Mouse (Mus musculus): ENCODE results near the gene Itgb4.
A peak's percentile ranks its signal among the peaks of the same experiment; 100 is the strongest.
"Not testable (repeated sequence)": the region's sequence is repeated elsewhere in the genome, so short reads cannot be mapped to it uniquely, and the experiment has no call there.

The Itgb4 gene

DNA sequence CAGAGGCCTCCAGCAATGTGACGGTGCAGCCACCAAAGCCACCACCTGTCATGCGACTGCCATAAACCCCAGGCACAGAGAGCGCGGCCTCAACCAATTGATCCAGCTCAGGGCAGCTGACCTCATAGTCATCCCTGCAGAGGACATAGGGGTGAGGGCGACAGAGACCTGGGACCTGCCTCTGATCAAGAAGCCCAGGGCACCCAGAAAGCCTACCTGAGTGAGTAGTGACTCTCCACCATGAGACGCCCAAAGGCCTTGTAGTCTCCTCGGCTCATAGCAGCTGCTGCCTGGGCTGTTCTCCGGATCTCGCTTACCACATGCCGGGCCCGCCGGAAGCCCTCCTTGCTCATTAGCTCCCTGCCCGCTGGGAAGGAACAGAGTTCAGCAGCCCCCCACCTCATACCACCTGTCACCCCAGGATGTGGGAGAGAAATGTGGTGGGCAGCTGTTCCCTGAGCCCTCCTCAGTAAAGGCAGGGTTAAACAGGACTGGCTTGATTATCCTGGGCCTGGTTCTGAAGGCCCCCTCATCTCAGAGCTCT is 34.4 kb downstream of the Itgb4 start:
- DNase-seq (ENCODE audit: low spot score in 2 of 2): no peak

DNA sequence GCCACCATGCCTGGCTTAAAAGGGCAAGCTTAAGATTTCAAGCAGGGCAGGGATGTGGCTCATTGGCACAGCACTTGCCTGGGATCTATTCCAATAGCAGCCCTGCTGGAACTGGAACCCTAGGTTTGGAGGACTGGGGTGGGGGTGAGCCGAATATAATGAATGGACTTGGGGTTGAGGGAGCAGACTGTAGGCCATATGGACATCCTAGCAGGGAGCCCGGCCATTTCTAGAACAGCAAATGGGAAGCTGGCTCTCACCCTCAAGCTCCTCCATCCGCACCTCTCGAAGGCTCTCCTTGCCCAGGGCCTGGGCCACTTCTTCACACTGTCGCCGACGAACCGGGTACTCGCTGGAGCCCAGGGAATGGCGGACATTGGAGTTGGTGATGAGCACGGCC is 35.2 kb downstream of the Itgb4 start:
- DNase-seq (ENCODE audit: low spot score in 2 of 2): no peak

DNA sequence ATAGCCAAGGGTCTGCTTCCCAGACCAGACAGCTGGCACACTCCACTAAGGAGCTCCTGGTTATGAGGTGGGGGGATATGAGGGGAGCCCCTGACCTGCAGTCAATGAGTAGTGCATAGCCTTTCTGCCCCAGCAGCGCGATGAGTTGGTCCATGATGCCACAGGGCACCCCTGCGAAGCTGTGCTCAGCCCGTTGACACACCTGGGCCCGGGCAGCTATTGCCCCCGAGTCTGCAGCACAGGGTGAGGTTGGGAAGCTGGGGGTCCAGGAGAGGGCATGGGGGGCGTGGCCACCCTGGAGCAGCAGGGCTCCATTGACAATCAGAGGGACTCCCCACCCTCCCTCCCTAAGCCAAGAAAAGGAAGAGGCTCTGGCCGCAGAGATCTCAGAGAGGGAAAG is 35.6 kb downstream of the Itgb4 start:
- DNase-seq (ENCODE audit: low spot score in 2 of 2): no peak

DNA sequence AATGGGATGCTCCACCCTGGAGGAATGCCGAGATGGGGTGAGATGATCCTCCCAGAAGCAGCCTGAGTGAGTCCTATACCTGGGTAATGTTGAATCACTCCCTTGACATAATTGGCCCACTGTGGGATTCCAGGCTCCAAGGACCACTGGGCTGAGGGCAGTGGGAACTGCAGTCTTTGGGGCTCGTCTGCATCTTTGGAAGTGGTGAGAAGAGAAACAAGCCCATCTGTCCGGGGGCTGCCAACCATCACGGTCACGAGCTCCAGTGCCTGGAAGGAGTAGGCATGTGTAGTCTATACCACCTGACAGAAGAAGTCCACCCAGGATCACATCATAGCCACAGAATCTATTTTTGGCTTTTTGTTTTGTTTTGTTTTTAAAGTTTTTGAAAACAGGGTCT is 36.4 kb downstream of the Itgb4 start:
- no peak for DNase-seq (ENCODE audit: low spot score in 2 of 2)

DNA sequence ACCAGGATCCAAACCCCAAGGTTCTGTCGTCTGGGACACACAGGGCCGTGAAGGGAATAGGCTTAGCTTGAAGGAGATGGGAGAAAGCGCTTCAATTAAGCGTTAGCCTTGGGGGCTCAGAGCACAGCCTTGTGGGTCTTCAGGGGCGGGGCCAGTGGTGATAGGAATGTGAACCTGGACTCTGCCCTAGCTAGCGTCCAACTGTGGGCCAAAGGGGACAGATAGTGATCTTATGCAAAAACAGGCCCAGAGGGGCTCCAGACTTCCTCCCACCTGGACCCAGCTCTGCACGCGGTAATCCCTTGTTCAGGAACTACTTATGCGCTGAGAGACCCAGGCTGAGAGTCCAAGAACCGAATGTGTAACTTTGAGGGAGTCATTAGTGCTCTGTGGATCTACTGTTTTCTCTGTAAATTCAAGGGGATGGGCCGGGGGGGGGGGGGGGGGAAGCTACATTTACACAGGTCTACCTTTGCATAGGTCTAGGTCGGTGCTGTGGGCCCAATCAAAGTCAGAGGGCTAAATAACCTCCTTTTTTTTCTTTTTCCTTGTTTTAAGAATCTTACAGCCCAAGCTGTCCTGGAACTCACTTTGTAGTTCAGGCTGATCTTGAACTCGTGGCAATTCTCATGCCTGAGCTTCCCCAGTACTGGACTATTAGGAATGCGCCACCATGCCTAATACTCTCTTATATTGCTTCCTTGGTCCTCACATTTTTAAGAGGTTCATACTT is 37.2 kb downstream of the Itgb4 start:
- no peak for DNase-seq (ENCODE audit: low spot score in 2 of 2)

DNA sequence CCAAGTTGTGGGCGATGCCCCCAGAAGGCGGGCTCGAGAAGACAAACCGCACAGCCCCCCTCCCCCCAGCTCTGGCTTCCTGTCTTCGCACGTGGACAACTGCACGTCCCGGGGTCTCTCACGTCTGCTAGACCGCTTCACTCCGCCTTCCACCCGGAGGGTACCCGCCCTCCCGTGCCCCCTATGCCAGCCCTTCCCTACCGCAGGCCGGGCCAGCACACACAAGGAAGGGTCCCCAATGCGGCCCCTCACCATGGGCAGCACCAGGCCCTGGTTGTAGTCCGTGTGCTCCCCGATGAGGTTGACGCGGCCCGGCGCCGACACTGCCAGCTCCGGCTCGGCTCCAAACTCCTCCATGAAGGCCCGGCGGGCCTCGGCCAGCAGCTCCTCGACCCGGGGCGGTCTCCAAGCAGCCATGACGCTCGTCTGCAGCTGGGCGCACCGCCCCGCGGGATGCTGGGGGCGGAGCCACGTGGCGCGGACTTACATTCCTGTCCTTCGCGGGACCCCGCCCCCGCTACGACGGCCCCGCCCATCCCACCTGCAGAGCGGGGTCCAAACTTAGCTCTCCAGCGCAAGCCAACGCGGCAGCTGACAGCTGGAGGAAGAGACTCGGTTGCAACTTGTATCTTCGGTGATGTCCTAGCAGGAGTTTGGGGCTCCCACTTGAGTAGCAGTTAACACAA is 37.9 kb downstream of the Itgb4 start, which contains the start of gene Galk1:
Galk1 (minus strand) TSS at position 458 of the 686 bp plus-strand sequence.
- peak; percentile 74 to 79 for DNase-seq (ENCODE audit: low spot score in 2 of 2)

DNA sequence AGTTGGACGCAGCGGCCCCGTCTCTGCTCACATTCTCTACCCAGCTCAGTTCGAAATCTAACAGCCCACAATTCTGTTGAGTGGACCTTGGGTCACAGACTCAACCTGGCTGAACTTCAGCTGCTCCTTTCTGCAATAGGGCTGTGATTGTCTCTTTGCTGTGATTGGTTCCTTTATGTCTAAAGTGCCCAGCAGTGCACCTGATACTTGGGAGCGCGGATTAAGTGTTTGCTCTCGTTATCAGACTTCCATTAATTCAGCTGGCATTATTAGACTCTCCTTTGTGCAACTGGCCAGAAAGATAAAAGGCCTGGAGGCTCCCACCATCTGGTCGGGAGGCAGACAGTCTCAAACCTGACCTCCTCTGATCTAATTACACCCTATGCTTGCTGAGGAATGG is 40.3 kb downstream of the Itgb4 start:
- no peak for DNase-seq (ENCODE audit: low spot score in 2 of 2)

DNA sequence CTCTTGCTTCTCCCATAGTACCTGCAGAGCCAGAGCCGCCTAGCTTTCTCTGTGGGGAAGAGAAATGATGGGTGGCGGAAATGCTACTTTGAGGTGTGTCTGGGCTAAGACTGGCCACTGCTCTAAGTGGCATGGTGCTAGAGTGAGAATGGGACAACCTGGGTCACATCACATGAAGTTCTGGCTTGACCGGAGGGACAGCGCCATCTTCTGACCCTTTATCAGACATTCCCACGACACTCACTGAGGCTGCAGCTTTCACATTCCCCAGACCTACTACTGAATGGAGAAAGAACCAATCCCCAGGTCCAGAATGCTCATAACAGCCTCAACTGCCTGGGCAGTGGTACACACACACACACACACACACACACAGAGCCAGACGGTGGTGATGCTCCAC is 43.6 kb downstream of the Itgb4 start:
- no peak for DNase-seq (ENCODE audit: low spot score in 2 of 2)

DNA sequence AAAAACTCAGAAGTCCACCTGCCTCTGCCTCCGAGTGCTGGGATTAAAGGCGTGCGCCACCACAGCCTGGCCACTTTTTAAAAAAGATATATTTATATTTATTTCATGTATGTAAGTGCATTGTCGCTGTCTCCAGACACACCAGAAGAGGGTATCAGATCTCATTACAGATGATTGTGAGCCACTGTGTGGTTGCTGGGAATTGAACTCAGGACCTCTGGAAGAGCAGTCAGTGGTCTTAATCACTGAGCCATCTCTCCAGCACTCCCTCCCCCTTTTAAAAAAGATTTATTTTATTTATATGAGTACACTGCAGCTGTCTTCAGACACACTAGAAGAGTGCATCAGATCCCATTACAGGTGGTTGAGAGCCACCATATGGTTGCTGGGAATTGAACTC is 44.4 kb downstream of the Itgb4 start:
- DNase-seq (ENCODE audit: low spot score in 2 of 2): not testable (repeated sequence)

DNA sequence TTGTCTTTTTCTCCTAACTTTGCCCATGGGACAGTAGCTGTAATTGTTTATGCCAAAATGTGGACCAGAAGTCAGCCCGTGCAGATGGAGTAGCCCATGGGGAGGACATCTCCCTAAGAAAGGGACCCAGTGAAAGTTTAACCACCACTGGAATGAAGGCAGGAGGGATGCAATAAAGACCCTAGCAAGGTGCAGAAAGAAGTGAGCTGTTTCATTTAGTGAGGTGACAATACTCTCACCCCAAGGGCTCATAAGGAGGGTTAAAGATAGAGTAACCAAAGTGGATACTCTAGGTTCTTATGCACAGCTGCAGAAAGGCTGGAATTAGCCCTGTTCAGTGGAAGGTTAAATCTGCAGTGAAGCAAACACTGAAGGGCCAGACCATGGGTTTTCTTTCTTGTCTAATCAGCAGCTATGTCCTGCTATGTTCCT is 44.9 kb downstream of the Itgb4 start:
- no peak for DNase-seq (ENCODE audit: low spot score in 2 of 2)

DNA sequence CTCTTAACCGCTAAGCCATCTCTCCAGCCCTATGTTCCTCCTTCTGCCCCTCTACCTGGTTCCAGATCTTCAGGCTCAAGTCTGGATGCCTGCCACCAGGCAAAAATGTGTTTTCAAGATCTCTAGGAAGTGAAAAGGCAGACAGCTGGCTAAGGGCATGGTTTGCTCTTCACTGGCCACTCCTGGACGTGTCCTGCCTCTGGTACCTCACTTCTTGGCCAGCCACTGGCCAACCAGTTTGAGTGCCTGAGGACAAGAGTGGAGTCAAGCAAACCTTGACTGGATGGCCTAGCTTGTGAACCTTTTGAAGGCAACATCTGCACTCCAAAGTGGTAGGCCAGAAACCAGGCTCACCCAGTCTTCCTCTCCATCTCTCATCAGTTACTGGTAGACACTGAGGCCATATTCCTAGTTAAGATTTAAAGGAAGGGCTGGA is 45.5 kb downstream of the Itgb4 start:
- no peak for DNase-seq (ENCODE audit: low spot score in 2 of 2)

DNA sequence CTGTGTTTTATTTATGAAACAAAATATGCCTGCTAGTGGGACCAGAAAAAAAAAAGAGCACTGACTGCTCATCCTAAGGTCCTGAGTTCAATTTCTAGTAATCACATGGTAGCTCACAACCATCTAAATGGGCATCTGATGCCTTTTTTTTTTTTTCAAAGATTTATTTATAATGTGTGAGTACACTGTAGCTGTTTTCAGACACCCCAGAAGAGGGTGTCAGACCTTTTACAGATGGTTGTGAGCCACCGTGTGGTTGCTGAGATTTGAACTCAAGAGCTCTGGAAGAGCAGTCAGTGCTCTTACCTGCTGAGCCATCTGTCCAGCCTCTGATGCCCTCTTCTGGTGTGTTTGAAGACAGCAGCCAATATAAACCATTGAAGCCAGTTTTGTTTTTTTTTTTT is 46.0 kb downstream of the Itgb4 start:
- DNase-seq (ENCODE audit: low spot score in 2 of 2): no peak

DNA sequence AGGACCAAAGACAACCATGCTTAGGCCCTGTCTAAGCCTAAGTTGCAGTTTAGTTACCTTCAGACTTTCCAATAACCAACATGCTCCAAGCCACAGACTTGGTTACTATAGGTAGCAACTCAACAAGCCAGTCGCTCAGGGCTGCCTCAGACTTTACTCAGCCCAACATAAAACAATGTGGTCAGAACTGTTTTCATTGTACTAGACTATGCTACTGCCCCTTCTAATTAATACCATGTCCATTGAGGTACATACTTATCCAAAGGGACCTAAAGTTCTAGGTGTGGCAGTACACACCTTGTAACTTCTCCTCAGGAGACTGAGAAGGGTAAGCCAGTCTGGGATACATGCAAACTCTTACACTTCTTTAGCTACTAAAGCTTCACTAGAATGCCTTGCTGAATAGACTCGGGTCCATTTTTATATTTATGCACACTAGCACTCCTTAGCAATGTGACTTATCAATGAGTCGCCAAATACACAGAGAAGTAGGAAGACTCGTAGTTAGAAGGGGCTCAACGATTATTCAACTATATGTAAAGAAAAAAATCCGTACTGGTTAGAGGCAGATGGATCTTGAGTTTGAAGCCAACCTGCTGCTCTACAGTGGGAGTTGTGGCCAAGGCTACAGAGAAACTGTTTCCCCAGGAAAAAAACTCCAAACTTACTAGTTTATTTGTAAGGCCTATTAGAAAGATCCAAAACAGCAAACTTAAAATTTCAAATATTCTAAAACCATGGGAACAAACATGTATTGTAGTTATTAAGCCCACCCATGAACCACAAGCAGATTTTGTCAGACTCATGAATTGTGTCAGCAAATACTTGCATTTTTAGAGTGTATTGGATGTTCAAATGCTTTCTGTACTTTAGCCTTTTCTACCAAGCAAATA is 47.1 kb downstream of the Itgb4 start:
- no peak for DNase-seq (ENCODE audit: low spot score in 2 of 2)

DNA sequence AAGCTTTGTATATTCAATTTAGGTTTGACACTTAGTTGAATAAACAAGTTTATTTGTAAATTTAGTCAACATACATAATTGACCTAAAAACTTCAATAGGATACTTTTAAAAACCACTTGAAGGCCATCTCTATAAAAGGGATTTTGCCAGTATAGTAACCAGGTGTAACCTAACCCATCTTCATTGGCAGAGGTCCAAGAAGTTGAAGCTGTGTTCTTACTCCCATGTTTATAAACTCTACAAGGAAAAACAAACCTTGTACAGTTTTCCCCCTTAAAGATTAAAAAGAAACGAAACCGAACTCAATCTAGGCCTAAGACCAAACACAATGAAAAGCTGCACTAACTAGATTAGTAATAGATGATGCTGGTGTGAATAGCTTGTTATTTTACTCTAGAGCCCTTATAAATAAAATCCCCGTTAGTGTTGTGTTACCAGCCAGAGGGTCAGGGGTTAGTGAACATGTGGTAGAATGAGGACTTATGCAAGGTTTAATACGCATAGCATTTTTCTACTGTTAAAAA is 47.8 kb downstream of the Itgb4 start:
- DNase-seq (ENCODE audit: low spot score in 2 of 2): no peak

DNA sequence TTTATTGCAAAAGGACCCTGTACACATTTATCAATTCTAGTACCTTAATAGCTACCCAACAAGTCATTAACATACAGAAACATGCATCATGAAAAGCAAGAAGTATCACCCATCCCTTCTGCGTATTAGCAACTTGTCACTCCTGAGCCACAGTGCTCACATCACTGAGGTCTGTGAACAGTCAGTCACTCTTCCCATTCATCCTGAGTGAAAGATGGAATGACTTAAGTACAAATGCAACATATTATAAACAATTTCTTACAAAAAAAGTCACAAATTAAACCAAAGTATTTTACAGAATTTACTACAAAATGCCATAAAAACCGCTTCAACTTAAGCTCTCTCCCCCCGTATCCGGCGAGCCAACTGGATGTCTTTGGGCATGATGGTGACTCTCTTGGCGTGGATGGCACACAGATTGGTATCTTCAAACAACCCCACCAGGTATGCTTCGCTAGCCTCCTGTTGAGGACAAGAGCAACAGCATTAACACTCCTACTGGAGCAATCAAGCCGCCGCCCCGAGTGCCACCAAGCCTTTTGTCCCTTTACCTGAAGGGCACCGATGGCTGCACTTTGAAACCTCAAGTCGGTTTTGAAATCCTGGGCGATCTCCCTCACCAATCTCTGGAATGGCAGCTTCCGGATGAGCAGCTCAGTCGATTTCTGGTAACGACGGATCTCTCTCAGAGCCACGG is 48.7 kb downstream of the Itgb4 start:
- DNase-seq (ENCODE audit: low spot score in 2 of 2): not testable (repeated sequence)

DNA sequence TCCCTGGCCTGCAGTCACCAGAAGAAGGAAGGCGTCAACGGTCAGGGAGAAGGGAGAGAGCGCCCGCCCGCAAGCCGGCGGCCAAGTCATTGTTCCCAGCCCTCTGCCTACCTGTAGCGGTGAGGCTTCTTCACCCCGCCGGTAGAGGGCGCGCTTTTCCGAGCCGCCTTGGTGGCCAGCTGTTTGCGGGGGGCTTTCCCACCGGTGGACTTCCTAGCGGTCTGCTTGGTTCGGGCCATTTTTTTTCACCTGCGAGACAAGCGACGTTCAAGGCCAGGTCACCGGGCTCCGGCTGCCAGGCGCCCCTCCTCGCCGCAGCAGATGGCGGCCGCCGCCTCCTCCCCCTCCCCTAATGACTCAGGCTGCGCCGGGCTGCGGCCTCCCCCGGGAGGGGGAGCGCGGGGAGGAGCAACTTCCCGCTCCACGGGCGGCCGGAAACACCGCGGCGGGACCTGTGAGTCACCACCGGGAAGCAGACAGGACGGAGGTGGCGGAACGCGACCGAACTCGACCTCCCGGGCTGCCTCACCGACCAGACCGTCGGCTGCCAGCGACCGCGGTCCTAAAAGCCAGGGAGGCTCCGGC is 49.4 kb downstream of the Itgb4 start:
- DNase-seq (ENCODE audit: low spot score in 2 of 2): peak; percentile 63 to 79

DNA sequence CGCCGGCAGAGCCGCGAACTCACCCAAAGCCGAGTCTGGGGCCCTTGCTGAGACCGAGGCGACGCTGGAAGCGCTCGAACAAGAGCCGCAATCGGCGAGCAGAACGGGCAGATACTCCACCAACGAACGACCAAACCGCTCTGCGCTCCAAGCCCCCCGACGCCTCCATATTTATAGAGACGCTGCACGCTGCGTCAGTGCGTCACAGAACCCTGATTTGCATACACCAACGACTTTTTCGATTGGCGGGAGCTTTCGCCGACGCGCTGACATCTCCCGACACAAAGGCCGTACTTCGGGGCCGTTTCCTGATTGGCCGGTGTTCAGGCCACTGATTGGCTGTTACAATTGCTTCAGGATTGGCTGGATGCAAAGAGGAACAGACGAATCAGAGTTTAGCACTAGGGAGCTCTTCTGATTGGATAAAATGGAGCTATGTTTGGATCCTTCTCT is 49.9 kb downstream of the Itgb4 start:
- peak; percentile 91 to 96 for DNase-seq (ENCODE audit: low spot score in 2 of 2)

DNA sequence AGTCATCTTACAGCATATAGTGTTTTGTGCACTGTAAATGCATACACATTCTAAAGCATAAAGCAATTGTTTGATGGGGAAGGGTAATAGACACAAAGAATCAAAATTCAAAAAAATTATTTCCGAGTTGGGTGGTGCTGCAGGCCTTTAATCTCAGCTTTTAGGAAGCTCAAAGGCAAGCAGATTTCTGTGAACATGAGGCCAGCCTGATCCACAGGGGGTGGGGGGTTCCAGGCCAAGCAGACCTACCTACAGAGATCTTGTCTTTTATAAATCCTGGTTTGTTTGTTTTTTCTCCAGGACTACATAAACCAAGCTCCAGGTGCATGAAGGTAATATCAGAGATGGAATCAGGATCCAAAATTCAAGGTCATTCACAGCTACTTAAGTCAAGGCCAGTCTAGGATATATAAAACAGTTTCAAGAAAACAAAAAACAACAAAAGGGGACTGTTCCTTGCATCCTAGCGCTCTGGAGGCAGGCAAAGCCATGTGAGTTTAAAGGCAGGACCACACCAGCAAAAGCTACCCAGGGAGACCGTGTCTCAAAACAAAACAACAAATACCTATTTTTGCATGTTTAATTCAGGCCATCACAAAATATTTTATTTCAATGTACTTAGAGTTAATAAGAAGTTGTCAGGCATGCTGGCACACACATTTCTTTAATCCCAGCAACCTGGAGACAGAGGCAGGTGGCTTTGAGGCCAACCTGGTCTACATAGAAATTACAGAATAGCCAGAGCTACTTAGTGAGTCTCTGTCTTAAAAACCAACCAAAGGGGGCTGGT is 50.7 kb downstream of the Itgb4 start:
- DNase-seq (ENCODE audit: low spot score in 2 of 2): no peak

DNA sequence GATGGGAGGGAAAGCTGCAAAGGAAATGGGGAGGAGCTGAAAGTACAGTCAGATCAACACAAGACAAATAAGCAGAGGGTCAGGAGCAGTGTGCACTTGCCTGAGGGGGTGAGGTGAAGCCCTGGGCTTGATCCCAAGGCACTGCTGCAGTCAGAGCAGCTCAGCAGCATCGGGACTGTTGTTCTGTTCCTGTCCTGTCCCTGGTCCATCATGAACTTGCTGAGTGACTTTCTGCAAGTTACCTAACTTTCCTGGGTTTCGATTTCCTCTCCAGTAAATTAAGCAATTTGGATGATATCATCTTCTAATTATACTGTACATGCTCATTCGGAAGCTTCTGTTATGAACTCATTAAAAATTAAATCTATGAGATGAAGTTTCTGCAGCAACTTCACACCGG is 53.2 kb downstream of the Itgb4 start, which contains the start of gene H3f3b:
H3f3b (minus strand) TSS at position 207 of the 400 bp plus-strand sequence.
- DNase-seq (ENCODE audit: low spot score in 2 of 2): no peak

Data from spleen, postnatal 14 days (tissue).